Mouse (Mus musculus) liver, embryonic 14.5 days (tissue): ENCODE results near the gene Scn2b.

ENCODE experiments used
- CTCF ChIP-seq: IDR thresholded peaks from 2 replicates; pipeline ENCODE4 v1.5.1; 2016; ENCODE audit warnings: antibody characterized with exemption, low read depth, control low read depth
- EP300 ChIP-seq: IDR thresholded peaks from 2 replicates; pipeline ENCODE4 v1.6.1; 2016; ENCODE audit warnings: antibody characterized with exemption, low read depth

DNA sequence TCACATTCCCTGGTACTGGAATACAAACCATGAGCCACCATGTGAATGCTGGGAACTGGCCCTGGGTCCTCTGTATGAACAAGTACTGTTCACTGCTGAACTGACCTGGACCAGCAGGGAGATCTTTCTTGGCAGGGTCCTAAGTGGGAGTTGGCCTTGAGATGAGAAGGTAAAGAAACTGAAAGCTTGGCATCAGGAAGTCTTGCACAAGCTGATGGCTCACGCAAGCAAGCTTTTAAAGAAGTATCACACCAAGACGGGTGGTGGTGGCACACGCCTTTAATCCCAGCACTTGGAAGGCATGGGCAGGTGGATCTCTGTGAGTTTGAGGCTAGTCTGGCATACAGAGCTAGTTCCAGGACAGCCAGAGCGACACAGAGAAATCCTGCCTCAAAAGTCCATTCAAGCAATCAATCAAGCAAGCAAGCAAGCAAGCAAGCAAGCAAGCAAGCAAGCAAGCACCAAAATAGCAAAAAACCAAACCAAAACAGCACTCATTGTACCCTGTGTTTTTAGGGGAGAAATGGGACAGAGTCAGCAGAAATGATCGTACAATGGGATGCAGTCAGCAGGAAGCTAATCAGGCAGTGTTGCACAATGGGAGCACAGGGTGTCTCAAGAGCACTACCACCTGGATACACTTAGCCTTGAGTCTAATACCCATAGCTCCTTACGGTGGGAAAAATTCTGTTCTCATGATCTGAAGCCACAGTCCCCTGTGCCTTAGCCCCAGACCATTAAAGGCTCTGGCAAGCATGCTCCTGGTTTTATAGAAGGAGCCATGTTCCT is 22.2 kb upstream of the Scn2b start:
- TF ChIP-seq CTCF (no peak), EP300 (no peak)
